Mouse (Mus musculus) forebrain, embryonic 11.5 days (tissue): ENCODE results near the gene 1810055G02Rik. TPM values are rescaled to one million over a fixed set of nuclear protein-coding genes. Genes with fewer than 3 reads are reported as not detected.

Experiments used
- ATAC-seq: fragments of 200-750 bp; cut with Nextera tagmentation; replicated peaks from 2 replicates; pipeline ENCODE4 v1.8.0; 2017; ENCODE audit warnings: moderate TSS enrichment; ENCODE audit not compliant: low FRiP score
- DNase-seq: peaks from one replicate; pipeline ENCODE4 v3.0.0-alpha.2; 2017; ENCODE audit warnings: low spot score
- H3K27ac ChIP-seq: fragments of 300-500 bp; sonication (generic); 2 replicates; pipeline ENCODE4 v1.5.1; 2014; ENCODE audit warnings: low read depth, low read length
- H3K27me3 ChIP-seq: fragments of 300-500 bp; sonication (generic); 2 replicates; pipeline ENCODE4 v1.6.1; 2014; ENCODE audit warnings: mild to moderate bottlenecking, low read length, mixed read lengths; ENCODE audit not compliant: control insufficient read depth, insufficient read depth
- H3K36me3 ChIP-seq: fragments of 300-500 bp; sonication (generic); 2 replicates; pipeline ENCODE4 v1.6.1; 2014; ENCODE audit warnings: mild to moderate bottlenecking, low read length, moderate library complexity, mixed read lengths; ENCODE audit not compliant: control insufficient read depth, insufficient read depth
- H3K4me1 ChIP-seq: fragments of 300-500 bp; sonication (generic); replicated peaks from 2 replicates; pipeline ENCODE4 v1.6.1; 2014; ENCODE audit warnings: low read length, mixed read lengths; ENCODE audit not compliant: control insufficient read depth, insufficient read depth
- H3K4me2 ChIP-seq: fragments of 300-500 bp; sonication (generic); 2 replicates; pipeline ENCODE4 v1.6.1; 2014; ENCODE audit warnings: low read depth, mild to moderate bottlenecking, low read length, moderate library complexity, mixed read lengths; ENCODE audit not compliant: severe bottlenecking
- H3K4me3 ChIP-seq: fragments of 300-500 bp; sonication (generic); 2 replicates; pipeline ENCODE4 v1.5.1; 2014; ENCODE audit warnings: low read depth, low read length
- H3K9ac ChIP-seq: fragments of 300-500 bp; sonication (generic); 2 replicates; pipeline ENCODE4 v1.6.1; 2014; ENCODE audit warnings: low read length
- H3K9me3 ChIP-seq: fragments of 300-500 bp; sonication (generic); 2 replicates; pipeline ENCODE4 v1.6.1; 2016; ENCODE audit warnings: low read length, mixed read lengths; ENCODE audit not compliant: control insufficient read depth
- WGBS: fragments of 180-500 bp; shearing (Covaris S2); extraction: QIAGEN DNeasy Blood & Tissue Kit; methylation state at CpG from one replicate; pipeline ENCODE4 v1.1.7; 2014; 5-methylcytosine and 5-hydroxymethylcytosine counted together
- polyA plus RNA-seq: library from polyadenylated mRNA; unstranded; fragments of >200 nt; fragmentation: Nextera tagmentation; extraction: Ambion mirVana; gene quantifications from 2 replicates; pipeline ENCODE4 v1.2.1, GENCODE M21; 2014

1810055G02Rik gene
- polyA plus RNA-seq, 1 experiment from 2014 or later = 42.3 TPM

- 22% methylated on average over 5 of the region's 5 CpGs for WGBS
- Histone ChIP-seq H3K9ac (no peak overlapping the region), H3K27ac (no peak overlapping the region), H3K9me3 (no peaks in the 10 kb centered on the region), H3K4me1 (peaks cover 13% of the 10 kb centered on the region; the same call in 1 of the 2 replicates), H3K4me2 (no peak overlapping the region), H3K36me3 (no peaks in the 10 kb centered on the region), H3K4me3 (no peak overlapping the region), H3K27me3 (no peaks in the 10 kb centered on the region)
- ATAC-seq (no peak), DNase-seq (peak; percentile 61)
These were observed 20.4 kb upstream of the 1810055G02Rik start for GRCm38 (mm10) chr19:3687676-3688171.

DNA sequence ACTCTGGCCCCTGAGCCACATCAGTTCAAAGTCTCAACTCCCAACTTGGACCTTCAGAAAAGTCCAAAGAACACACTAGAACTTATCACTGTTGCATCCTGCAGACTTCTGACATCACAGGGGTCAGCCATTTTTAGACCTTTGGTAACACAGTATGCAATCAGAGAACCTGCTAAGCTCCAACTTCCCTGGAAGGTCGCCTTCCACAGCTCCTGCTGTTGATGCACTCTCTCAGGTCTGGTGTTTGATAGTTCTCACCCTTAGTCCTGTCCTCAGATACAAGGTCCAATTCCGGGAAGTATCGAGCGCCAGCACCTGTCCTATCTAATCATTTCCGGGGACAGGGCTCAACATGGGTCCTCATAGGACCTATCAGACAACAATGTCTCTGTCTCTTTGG is 16.8 kb upstream of the 1810055G02Rik start:
- DNase-seq (no peak), ATAC-seq (no peak)
- no peak overlapping the region for H3K27ac ChIP-seq
- H3K9me3 ChIP-seq = no peaks in the 10 kb centered on the region
- no peaks in the 10 kb centered on the region for H3K27me3 ChIP-seq
- no peak overlapping the region for H3K4me2 ChIP-seq
- WGBS = 88% methylated on average over 5 of the region's 5 CpGs
- H3K9ac ChIP-seq = no peak overlapping the region
- H3K4me3 ChIP-seq = no peak overlapping the region
- no peaks in the 10 kb centered on the region for H3K36me3 ChIP-seq
- H3K4me1 ChIP-seq = no peaks in the 10 kb centered on the region

DNA sequence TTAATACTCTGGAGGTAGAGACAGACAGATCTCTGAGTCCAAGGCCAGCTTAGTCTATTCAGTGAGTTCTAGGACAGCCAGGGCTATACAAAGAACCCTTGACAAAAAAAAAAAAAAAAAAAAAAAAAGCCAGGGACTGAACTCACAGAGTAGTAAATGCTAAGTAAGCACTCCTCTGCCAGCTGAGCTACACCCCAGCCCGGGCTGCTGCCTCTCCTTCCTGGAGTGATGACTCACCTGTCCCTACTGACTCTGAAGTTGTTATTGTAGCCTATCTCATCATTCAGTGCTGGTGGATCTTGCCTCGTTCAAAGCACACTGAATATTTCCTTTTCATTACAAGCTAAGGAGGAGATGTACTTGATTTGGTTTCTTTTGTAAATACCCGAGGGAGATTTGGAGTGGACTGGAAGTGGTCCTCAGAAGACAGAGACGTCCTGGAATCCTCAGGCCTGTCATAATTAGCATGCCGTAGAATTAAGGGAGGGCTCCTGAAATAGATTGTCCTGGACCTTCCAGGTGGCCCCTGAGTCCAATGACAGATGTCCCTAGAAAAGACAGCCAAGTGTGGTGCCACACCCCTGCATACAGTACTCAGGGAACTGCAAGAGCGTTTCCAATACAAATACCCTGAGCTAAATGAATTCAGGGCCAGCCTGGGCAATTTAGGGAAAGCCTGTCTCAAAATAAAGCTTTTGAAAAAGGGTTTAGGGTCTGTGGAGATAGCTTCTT is 15.5 kb upstream of the 1810055G02Rik start:
- ATAC-seq (no peak), DNase-seq (no peak)
- H3K27me3 ChIP-seq = no peaks in the 10 kb centered on the region
- no peak overlapping the region for H3K9ac ChIP-seq
- no peak overlapping the region for H3K27ac ChIP-seq
- no peaks in the 10 kb centered on the region for H3K36me3 ChIP-seq
- no peaks in the 10 kb centered on the region for H3K4me1 ChIP-seq
- H3K4me3 ChIP-seq = no peak overlapping the region
- no peaks in the 10 kb centered on the region for H3K9me3 ChIP-seq
- H3K4me2 ChIP-seq = no peak overlapping the region
- WGBS = 70% methylated on average over 6 of the region's 6 CpGs

DNA sequence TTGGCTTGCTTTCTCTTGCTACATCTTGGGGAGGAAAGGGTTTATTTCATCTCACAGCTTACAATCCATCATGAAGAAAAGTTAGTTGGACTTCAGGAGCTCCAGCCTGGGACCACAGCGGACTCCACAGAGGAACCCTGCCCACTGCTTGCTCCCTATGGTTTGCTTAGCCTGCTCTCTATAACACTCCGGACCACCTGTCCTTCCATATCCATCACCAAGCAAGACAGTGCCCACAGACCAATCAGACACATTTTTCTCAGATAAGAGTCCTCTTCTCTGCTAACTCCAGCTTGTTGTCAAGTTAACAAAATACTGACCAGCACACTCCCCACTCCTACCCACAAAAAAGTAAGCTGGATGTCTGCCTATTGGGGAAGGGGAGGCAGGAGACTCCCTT is 13.6 kb upstream of the 1810055G02Rik start:
- no peak overlapping the region for H3K4me2 ChIP-seq
- ATAC-seq = no peak
- no peaks in the 10 kb centered on the region for H3K36me3 ChIP-seq
- H3K9me3 ChIP-seq = no peaks in the 10 kb centered on the region
- H3K27ac ChIP-seq = no peak overlapping the region
- 92% methylated on average over 2 of the region's 2 CpGs for WGBS
- H3K4me1 ChIP-seq = no peaks in the 10 kb centered on the region
- no peak overlapping the region for H3K9ac ChIP-seq
- DNase-seq = no peak
- H3K4me3 ChIP-seq = no peak overlapping the region
- H3K27me3 ChIP-seq = no peaks in the 10 kb centered on the region

DNA sequence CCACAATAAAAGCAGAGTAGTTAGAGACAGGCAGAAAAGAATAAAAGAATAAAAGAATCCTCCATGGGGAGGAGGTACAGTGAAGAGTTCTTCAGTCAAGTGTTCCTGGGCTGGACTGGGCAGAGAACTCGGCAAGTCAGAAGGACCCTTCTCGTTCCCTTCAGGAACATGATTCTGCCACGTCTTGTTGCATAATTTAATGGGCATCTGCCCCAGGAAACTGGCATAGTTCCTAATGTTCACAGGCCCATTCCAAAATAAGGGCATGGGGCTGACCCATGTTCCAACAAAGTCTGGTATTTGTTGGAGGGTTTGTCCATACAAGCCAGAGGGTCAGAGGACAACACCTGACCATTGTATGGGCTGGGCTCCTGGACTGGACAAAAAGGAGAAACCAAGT is 13.1 kb upstream of the 1810055G02Rik start:
- H3K9ac ChIP-seq = no peak overlapping the region
- no peaks in the 10 kb centered on the region for H3K27me3 ChIP-seq
- no peaks in the 10 kb centered on the region for H3K4me1 ChIP-seq
- 82% methylated on average over 3 of the region's 3 CpGs for WGBS
- no peak overlapping the region for H3K4me3 ChIP-seq
- H3K4me2 ChIP-seq = no peak overlapping the region
- DNase-seq = no peak
- no peaks in the 10 kb centered on the region for H3K9me3 ChIP-seq
- H3K27ac ChIP-seq = no peak overlapping the region
- H3K36me3 ChIP-seq = no peaks in the 10 kb centered on the region
- ATAC-seq = no peak

- Histone ChIP-seq H3K9ac (no peak overlapping the region), H3K27ac (no peak overlapping the region), H3K27me3 (no peaks in the 10 kb centered on the region), H3K4me1 (no peaks in the 10 kb centered on the region), H3K9me3 (no peaks in the 10 kb centered on the region), H3K36me3 (no peaks in the 10 kb centered on the region), H3K4me3 (no peak overlapping the region), H3K4me2 (no peak overlapping the region)
- no peak for DNase-seq
- no peak for ATAC-seq
- WGBS = 88% methylated on average over 4 of the region's 4 CpGs
These were observed 12.6 kb upstream of the 1810055G02Rik start for GRCm38 (mm10) chr19:3695471-3695870.

GRCm38 (mm10) chr19:3695976-3696375 is 12.1 kb upstream of the 1810055G02Rik start:
- ATAC-seq (no peak), DNase-seq (no peak)
- Histone ChIP-seq H3K4me3 (no peak overlapping the region), H3K4me2 (no peak overlapping the region), H3K9ac (no peak overlapping the region), H3K27me3 (no peaks in the 10 kb centered on the region), H3K4me1 (no peaks in the 10 kb centered on the region), H3K27ac (no peak overlapping the region), H3K36me3 (no peaks in the 10 kb centered on the region), H3K9me3 (no peaks in the 10 kb centered on the region)
- WGBS = 90% methylated on average over 8 of the region's 8 CpGs

GRCm38 (mm10) chr19:3698035-3698434 is 10.1 kb upstream of the 1810055G02Rik start:
- Histone ChIP-seq H3K9ac (no peak overlapping the region), H3K4me1 (no peaks in the 10 kb centered on the region), H3K27me3 (no peaks in the 10 kb centered on the region), H3K27ac (no peak overlapping the region), H3K4me2 (no peak overlapping the region), H3K36me3 (no peaks in the 10 kb centered on the region), H3K9me3 (no peaks in the 10 kb centered on the region), H3K4me3 (no peak overlapping the region)
- no peak for ATAC-seq
- WGBS = 94% methylated on average over 7 of the region's 7 CpGs
- no peak for DNase-seq
